Comparison of ENCODE assay signal across 8 mouse cellular contexts in genomic region chr17:84181502-84182310, GRCm38 (mm10). TPM values are rescaled to one million over a fixed set of nuclear protein-coding genes. Genes with fewer than 3 reads are reported as not detected.
DNase-seq lines count a peak whose midpoint lies in the region; ATAC-seq lines count a peak whose summit lies in the region.

No protein-coding gene starts in this region.

- peaks cover 16% of the 10 kb centered on the region for H3K4me1 ChIP-seq in forebrain, embryonic 11.5 days (replicated peaks; ENCODE audit: control insufficient read depth, insufficient read depth, low read length)
- peaks cover 29% of the 10 kb centered on the region for H3K4me1 ChIP-seq in forebrain, embryonic 15.5 days
- peaks cover 41% of the 10 kb centered on the region for H3K4me1 ChIP-seq in intestine, embryonic 14.5 days (replicated peaks; ENCODE audit: control insufficient read depth, insufficient read depth, low read length)
- peaks cover 44% of the 10 kb centered on the region for H3K4me1 ChIP-seq in liver, embryonic 16.5 days (ENCODE audit: control insufficient read depth, low read depth, low read length)
- H3K4me1 ChIP-seq in neural tube, embryonic 13.5 days (replicated peaks) = peaks cover 47% of the 10 kb centered on the region

- no peaks in the 10 kb centered on the region for H3K9me3 ChIP-seq in forebrain, embryonic 11.5 days (ENCODE audit: control insufficient read depth, low read length)
- no peaks in the 10 kb centered on the region for H3K9me3 ChIP-seq in forebrain, embryonic 15.5 days
- H3K9me3 ChIP-seq in intestine, embryonic 14.5 days (ENCODE audit: control insufficient read depth, low read length) = no peaks in the 10 kb centered on the region
- H3K9me3 ChIP-seq in liver, embryonic 16.5 days (replicated peaks; ENCODE audit: control insufficient read depth, low read length) = no peaks in the 10 kb centered on the region
- no peaks in the 10 kb centered on the region for H3K9me3 ChIP-seq in neural tube, embryonic 13.5 days

- H3K9ac ChIP-seq in forebrain, embryonic 11.5 days (ENCODE audit: low read length) = no peak overlapping the region
- no peak overlapping the region for H3K9ac ChIP-seq in forebrain, embryonic 15.5 days (replicated peaks)
- no peak overlapping the region for H3K9ac ChIP-seq in intestine, embryonic 14.5 days (ENCODE audit: low read length)
- H3K9ac ChIP-seq in liver, embryonic 16.5 days (ENCODE audit: low read depth, low read length) = peak overlapping the region; percentile 35
- no peak overlapping the region for H3K9ac ChIP-seq in neural tube, embryonic 13.5 days

- no peaks in the 10 kb centered on the region for H3K36me3 ChIP-seq in forebrain, embryonic 11.5 days (ENCODE audit: control insufficient read depth, insufficient read depth, low read length)
- no peaks in the 10 kb centered on the region for H3K36me3 ChIP-seq in forebrain, embryonic 15.5 days
- H3K36me3 ChIP-seq in intestine, embryonic 14.5 days (ENCODE audit: control insufficient read depth, insufficient read depth, low read length) = peaks cover 19% of the 10 kb centered on the region
- H3K36me3 ChIP-seq in liver, embryonic 16.5 days (ENCODE audit: control insufficient read depth, insufficient read depth) = no peaks in the 10 kb centered on the region; the same call in 1 of the 2 replicates
- no peaks in the 10 kb centered on the region for H3K36me3 ChIP-seq in neural tube, embryonic 13.5 days

- no peaks in the 10 kb centered on the region for H3K27me3 ChIP-seq in forebrain, embryonic 11.5 days (ENCODE audit: control insufficient read depth, insufficient read depth, low read length)
- H3K27me3 ChIP-seq in forebrain, embryonic 15.5 days = 0 out of 2 replicates have a peak, but pooled peaks cover 3% of the 10 kb centered on the region
- H3K27me3 ChIP-seq in intestine, embryonic 14.5 days (replicated peaks; ENCODE audit: control insufficient read depth, insufficient read depth, low read length) = no peaks in the 10 kb centered on the region
- H3K27me3 ChIP-seq in liver, embryonic 16.5 days (ENCODE audit: control insufficient read depth, insufficient read depth, low read depth, low read length) = no peaks in the 10 kb centered on the region
- H3K27me3 ChIP-seq in neural tube, embryonic 13.5 days = peaks cover 28% of the 10 kb centered on the region

- H3K27ac ChIP-seq in forebrain, embryonic 11.5 days (ENCODE audit: low read depth, low read length) = peak overlapping the region; percentile 14
- H3K27ac ChIP-seq in forebrain, embryonic 15.5 days (replicated peaks) = no peak overlapping the region; the same call in 1 of the 2 replicates
- peak overlapping the region; percentile 85 for H3K27ac ChIP-seq in intestine, embryonic 14.5 days (ENCODE audit: low read depth)
- peak overlapping the region; percentile 92 for H3K27ac ChIP-seq in liver, embryonic 16.5 days (ENCODE audit: low read length)
- peak overlapping the region; percentile 78 for H3K27ac ChIP-seq in neural tube, embryonic 13.5 days (replicated peaks)

- H3K4me3 ChIP-seq in forebrain, embryonic 11.5 days (ENCODE audit: low read depth, low read length) = no peak overlapping the region
- no peak overlapping the region for H3K4me3 ChIP-seq in forebrain, embryonic 15.5 days
- no peak overlapping the region for H3K4me3 ChIP-seq in intestine, embryonic 14.5 days (ENCODE audit: low read depth, low read length)
- H3K4me3 ChIP-seq in liver, embryonic 16.5 days (ENCODE audit: low read depth, low read length) = peak overlapping the region; percentile 51
- H3K4me3 ChIP-seq in neural tube, embryonic 13.5 days = no peak overlapping the region

- DNase-seq in forebrain, embryonic 11.5 days (ENCODE audit: low spot score) = peak; percentile 55
- DNase-seq in adrenal gland, adult 18-20 months (ENCODE audit: low spot score in 2 of 2) = peak; percentile 36 to 45
- peak; percentile 19 to 56 for DNase-seq in gastrocnemius, postnatal 4 days (ENCODE audit: low spot score in 2 of 2)
- DNase-seq in intestine, embryonic 14.5 days (ENCODE audit: low spot score) = peak; percentile 70
- peak; percentile 59 to 65 for DNase-seq in urinary bladder, postnatal 4 days (ENCODE audit: low spot score in 2 of 2)

- no peak for ATAC-seq in forebrain, embryonic 11.5 days (replicated peaks; ENCODE audit: low FRiP score)
- ATAC-seq in forebrain, embryonic 15.5 days (replicated peaks) = no peak
- no peak for ATAC-seq in intestine, embryonic 14.5 days (replicated peaks; ENCODE audit: low FRiP score, low TSS enrichment, low read depth)
- no peak for ATAC-seq in liver, embryonic 16.5 days (ENCODE audit: low read depth)
- no peak for ATAC-seq in neural tube, embryonic 13.5 days (ENCODE audit: low read depth)

- no peak overlapping the region for H3K4me2 ChIP-seq in forebrain, embryonic 11.5 days (ENCODE audit: low read depth, low read length, severe bottlenecking)
- H3K4me2 ChIP-seq in forebrain, embryonic 15.5 days (replicated peaks) = no peak overlapping the region
- peak overlapping the region; percentile 15; the same call in 1 of the 2 replicates for H3K4me2 ChIP-seq in intestine, embryonic 14.5 days (ENCODE audit: low read length)
- H3K4me2 ChIP-seq in liver, embryonic 16.5 days (ENCODE audit: low read depth, low read length) = peak overlapping the region; percentile 68
- peak overlapping the region; percentile 51 for H3K4me2 ChIP-seq in neural tube, embryonic 13.5 days

- 75% methylated on average over 18 of the region's 18 CpGs for WGBS in forebrain, embryonic 11.5 days
- WGBS in forebrain, embryonic 15.5 days = 76% methylated on average over 18 of the region's 18 CpGs
- WGBS in intestine, embryonic 14.5 days = 62% methylated on average over 18 of the region's 18 CpGs
- 12% methylated on average over 18 of the region's 18 CpGs for WGBS in liver, embryonic 16.5 days (ENCODE audit: insufficient replicate concordance)
- 64% methylated on average over 18 of the region's 18 CpGs for WGBS in neural tube, embryonic 13.5 days

RNA-seq across cellular contexts. Expression of gene Zfp36l2, which starts 6.0 kb away (rescaled TPM):
- 11.9 and 15.3 TPM in 2 replicates for polyA plus RNA-seq in forebrain, embryonic 11.5 days (2014; fragmentation: Nextera tagmentation; extraction: Ambion mirVana)
- polyA plus RNA-seq in forebrain, embryonic 15.5 days (2015; fragmentation: Nextera tagmentation; extraction: Ambion mirVana) = 4.7 and 4.9 TPM in 2 replicates
- 10 to 100 TPM; 51.2 to 89.3 TPM for total RNA-seq in adrenal gland, adult 18-20 months (2021)
- total RNA-seq in gastrocnemius, postnatal 4 days (2021) = 10 to 100 TPM; 41.2 to 47.3 TPM
- polyA plus RNA-seq in intestine, embryonic 14.5 days (2014; fragmentation: Nextera tagmentation; extraction: Ambion mirVana) = 35.1 and 36.5 TPM in 2 replicates
- 4.6 and 4.7 TPM in 2 replicates for polyA plus RNA-seq in liver, embryonic 16.5 days (2015; fragmentation: Nextera tagmentation; extraction: Ambion mirVana)
- 7.0 and 9.0 TPM in 2 replicates for polyA plus RNA-seq in neural tube, embryonic 13.5 days (2015; fragmentation: Nextera tagmentation; extraction: Ambion mirVana)

Comparison
In these comparisons a context has a peak if more than half of its experiments do, and no peak if none do; other contexts are left out.
1. H3K4me2 ChIP-seq: peak in intestine, embryonic 14.5 days (single experiment), liver, embryonic 16.5 days (single experiment) and neural tube, embryonic 13.5 days (single experiment); none in forebrain, embryonic 11.5 days (single experiment) and forebrain, embryonic 15.5 days (single experiment).
2. Peak in every context shown above with its lines, with median percentiles within 50 percentile points of each other: DNase-seq.